ENCODE assay signal across 10 mouse cellular contexts in genomic region chr4:138723493-138724281, GRCm38 (mm10). TPM values are rescaled to one million over a fixed set of nuclear protein-coding genes. Genes with fewer than 3 reads are reported as not detected.
DNase-seq lines count a peak whose midpoint lies in the region; ATAC-seq and TF ChIP-seq lines count a peak whose summit lies in the region.
"Had no signal": no experiment of that assay in that cellular context is flagged by ENCODE, and none has a peak within 500 bp of the region (broad histone marks: within the 10 kb centered on the region; RNA-seq: fewer than 3 reads in every experiment).

No protein-coding gene starts in this region.

- H3K4me1 ChIP-seq in hindbrain, embryonic 13.5 days (replicated peaks), result peaks cover 25% of the 10 kb centered on the region
- peaks cover 46% of the 10 kb centered on the region for H3K4me1 ChIP-seq in hindbrain, embryonic 10.5 days (replicated peaks)
- peaks cover 28% of the 10 kb centered on the region for H3K4me1 ChIP-seq in heart, postnatal 0 days (ENCODE audit: control insufficient read depth, insufficient read depth)
- H3K4me1 ChIP-seq in midbrain, embryonic 16.5 days (ENCODE audit: control insufficient read depth, insufficient read depth, low read length), result peaks cover 18% of the 10 kb centered on the region

- no peak overlapping the region for H3K4me3 ChIP-seq in hindbrain, embryonic 13.5 days
- no peak overlapping the region for H3K4me3 ChIP-seq in hindbrain, embryonic 10.5 days
- H3K4me3 ChIP-seq in heart, postnatal 0 days (ENCODE audit: low read depth, low read length), result no peak overlapping the region
- H3K4me3 ChIP-seq in left cerebral cortex, adult 2 months, result no peak overlapping the region
- no peak overlapping the region for H3K4me3 ChIP-seq in midbrain, embryonic 16.5 days (ENCODE audit: low read depth, low read length)
- H3K4me3 ChIP-seq: midbrain, embryonic 12.5 days had no signal

- H3K4me2 ChIP-seq in hindbrain, embryonic 13.5 days, result peak overlapping the region; percentile 60; the same call in 1 of the 2 replicates
- H3K4me2 ChIP-seq in heart, postnatal 0 days (ENCODE audit: low read depth, low read length), result peak overlapping the region; percentile 2; the same call in 1 of the 2 replicates
- no peak overlapping the region for H3K4me2 ChIP-seq in midbrain, embryonic 16.5 days (ENCODE audit: low read length)

- H3K9me3 ChIP-seq in hindbrain, embryonic 13.5 days, result no peaks in the 10 kb centered on the region
- no peaks in the 10 kb centered on the region for H3K9me3 ChIP-seq in hindbrain, embryonic 10.5 days
- H3K9me3 ChIP-seq in heart, postnatal 0 days (replicated peaks; ENCODE audit: control insufficient read depth, low read length), result no peaks in the 10 kb centered on the region
- no peaks in the 10 kb centered on the region for H3K9me3 ChIP-seq in midbrain, embryonic 16.5 days (replicated peaks; ENCODE audit: control insufficient read depth, low read length, poor library complexity, severe bottlenecking)
- H3K9me3 ChIP-seq: midbrain, embryonic 12.5 days had no signal

- intact Hi-C loops in left cerebral cortex, adult 2 months (cut with DNase I), result loop anchor here (1.0 to 2.0 kb wide), 5 partner anchors 32 to 269 kb away; partner anchors contain the start of gene Camk2n1

- peak overlapping the region; percentile 44; the same call in 1 of the 2 replicates for H3K27ac ChIP-seq in hindbrain, embryonic 13.5 days
- no peak overlapping the region for H3K27ac ChIP-seq in hindbrain, embryonic 10.5 days
- H3K27ac ChIP-seq in heart, postnatal 0 days (ENCODE audit: low read depth), result 0 out of 2 replicates have a peak overlapping the region, but pooled peaks have one; percentile 57
- H3K27ac ChIP-seq in left cerebral cortex, adult 2 months, result peak overlapping the region; percentile 89
- H3K27ac ChIP-seq in midbrain, embryonic 16.5 days (ENCODE audit: low read length), result no peak overlapping the region
- H3K27ac ChIP-seq: midbrain, embryonic 12.5 days had no signal

- no peaks in the 10 kb centered on the region for H3K27me3 ChIP-seq in hindbrain, embryonic 13.5 days
- no peaks in the 10 kb centered on the region; the same call in 1 of the 2 replicates for H3K27me3 ChIP-seq in hindbrain, embryonic 10.5 days (ENCODE audit: insufficient read depth, poor library complexity, severe bottlenecking)
- H3K27me3 ChIP-seq in heart, postnatal 0 days (ENCODE audit: control insufficient read depth, insufficient read depth, low read length), result peaks cover 13% of the 10 kb centered on the region; the same call in 1 of the 2 replicates
- no peaks in the 10 kb centered on the region for H3K27me3 ChIP-seq in midbrain, embryonic 16.5 days (ENCODE audit: control insufficient read depth, insufficient read depth, low read depth, low read length)

- ATAC-seq in hindbrain, embryonic 13.5 days (ENCODE audit: low FRiP score), result no peak
- peak; percentile 56 for ATAC-seq in heart, postnatal 0 days (ENCODE audit: insufficient read depth, low read depth)
- ATAC-seq in midbrain, embryonic 16.5 days, result no peak

- H3K9ac ChIP-seq in hindbrain, embryonic 13.5 days, result no peak overlapping the region
- no peak overlapping the region for H3K9ac ChIP-seq in heart, postnatal 0 days (replicated peaks; ENCODE audit: low read depth, low read length)
- H3K9ac ChIP-seq in midbrain, embryonic 16.5 days (ENCODE audit: low read depth, low read length), result no peak overlapping the region

- WGBS in hindbrain, embryonic 13.5 days, result 64% methylated on average over 15 of the region's 15 CpGs
- WGBS in hindbrain, embryonic 10.5 days, result 69% methylated on average over 15 of the region's 15 CpGs
- WGBS in heart, postnatal 0 days, result 19% methylated on average over 15 of the region's 15 CpGs
- 75% methylated on average over 15 of the region's 15 CpGs for WGBS in midbrain, embryonic 16.5 days

- no peak for DNase-seq in hindbrain, embryonic 10.5 days (ENCODE audit: low spot score)
- DNase-seq in brain, adult 2 months (ENCODE audit: low read depth, low spot score), result peak; percentile 92
- DNase-seq in heart, postnatal 0 days (ENCODE audit: low spot score), result peak; percentile 41
- DNase-seq in left cerebral cortex, adult 2 months (ENCODE audit: extremely low spot score in 1 of 2, low spot score in 2 of 2), result peak; percentile 76 to 79
- DNase-seq in adrenal gland, adult (ENCODE audit: inconsistent age in 2 of 2, low spot score in 1 of 2), result no peak
- no peak for DNase-seq in ovary, postnatal 10 days (ENCODE audit: low spot score)

- TF ChIP-seq EP300 in heart, postnatal 0 days (IDR thresholded peaks at IDR 0.05; ENCODE audit: low read depth), result no peak

- H3K36me3 ChIP-seq in hindbrain, embryonic 13.5 days, result no peaks in the 10 kb centered on the region
- no peaks in the 10 kb centered on the region for H3K36me3 ChIP-seq in hindbrain, embryonic 10.5 days
- H3K36me3 ChIP-seq in heart, postnatal 0 days (replicated peaks; ENCODE audit: control insufficient read depth, insufficient read depth, low read length), result no peaks in the 10 kb centered on the region
- no peaks in the 10 kb centered on the region for H3K36me3 ChIP-seq in midbrain, embryonic 16.5 days (ENCODE audit: control insufficient read depth, insufficient read depth, low read length)
- H3K36me3 ChIP-seq: midbrain, embryonic 12.5 days had no signal

- no peak for TF ChIP-seq CTCF in heart, postnatal 0 days (IDR thresholded peaks at IDR 0.05; ENCODE audit: low read depth)
- no peak for TF ChIP-seq CTCF in left cerebral cortex, adult 2 months (IDR thresholded peaks at IDR 0.05)

RNA-seq across cellular contexts. Expression of gene Pla2g2c, which starts 0.9 kb away (rescaled TPM):
- 0.44 and 0.91 TPM in 2 replicates for polyA plus RNA-seq in hindbrain, embryonic 13.5 days (2015; fragmentation: Nextera tagmentation; extraction: Ambion mirVana)
- 0.89 and 0.95 TPM in 2 replicates for polyA plus RNA-seq in hindbrain, embryonic 10.5 days (2016; fragmentation: Nextera tagmentation; extraction: Ambion mirVana)
- 1.0 TPM in 1 of 2 replicates, not detected in the other for total RNA-seq in heart, postnatal 0 days (2014; rRNA removed; ENCODE audit: low replicate concordance)
- polyA plus RNA-seq in heart, postnatal 0 days (2015; fragmentation: Nextera tagmentation; extraction: Ambion mirVana), result 0.11 and 0.27 TPM in 2 replicates
- total RNA-seq in left cerebral cortex, adult 2 months (2021), result not detected
- polyA plus RNA-seq in midbrain, embryonic 16.5 days (2015; fragmentation: Nextera tagmentation; extraction: Ambion mirVana), result 0.25 and 0.30 TPM in 2 replicates
- total RNA-seq: hematopoietic stem cell, adult 5-6 weeks had no signal

RNA-seq across cellular contexts. Expression of gene Ubxn10, which starts 13.3 kb away (rescaled TPM):
- 3.8 and 4.1 TPM in 2 replicates for polyA plus RNA-seq in hindbrain, embryonic 13.5 days (2015; fragmentation: Nextera tagmentation; extraction: Ambion mirVana)
- polyA plus RNA-seq in hindbrain, embryonic 10.5 days (2016; fragmentation: Nextera tagmentation; extraction: Ambion mirVana), result 2.3 and 4.6 TPM in 2 replicates
- total RNA-seq in heart, postnatal 0 days (2014; rRNA removed; ENCODE audit: low replicate concordance), result 1.9 and 2.0 TPM in 2 replicates
- polyA plus RNA-seq in heart, postnatal 0 days (2015; fragmentation: Nextera tagmentation; extraction: Ambion mirVana), result 0.98 and 1.0 TPM in 2 replicates
- 1 to 10 TPM; 1.4 to 1.5 TPM for total RNA-seq in left cerebral cortex, adult 2 months (2021)
- 4.7 and 5.4 TPM in 2 replicates for polyA plus RNA-seq in midbrain, embryonic 16.5 days (2015; fragmentation: Nextera tagmentation; extraction: Ambion mirVana)
- total RNA-seq: hematopoietic stem cell, adult 5-6 weeks had no signal

RNA-seq across cellular contexts. Expression of gene Pla2g2f, which starts 33.7 kb away (rescaled TPM):
- polyA plus RNA-seq in hindbrain, embryonic 13.5 days (2015; fragmentation: Nextera tagmentation; extraction: Ambion mirVana), result 0.06 and 0.13 TPM in 2 replicates
- 0.84 and 1.2 TPM in 2 replicates for polyA plus RNA-seq in hindbrain, embryonic 10.5 days (2016; fragmentation: Nextera tagmentation; extraction: Ambion mirVana)
- total RNA-seq in heart, postnatal 0 days (2014; rRNA removed; ENCODE audit: low replicate concordance), result not detected in 2 replicates
- polyA plus RNA-seq in heart, postnatal 0 days (2015; fragmentation: Nextera tagmentation; extraction: Ambion mirVana), result not detected in 2 replicates
- total RNA-seq in left cerebral cortex, adult 2 months (2021), result not detected
- polyA plus RNA-seq in midbrain, embryonic 16.5 days (2015; fragmentation: Nextera tagmentation; extraction: Ambion mirVana), result 0.11 TPM in 1 of 2 replicates, not detected in the other
- total RNA-seq: hematopoietic stem cell, adult 5-6 weeks had no signal

RNA-seq across cellular contexts. Expression of gene Pla2g2d, which starts 51.8 kb away (rescaled TPM):
- polyA plus RNA-seq in hindbrain, embryonic 13.5 days (2015; fragmentation: Nextera tagmentation; extraction: Ambion mirVana), result 0.90 and 1.8 TPM in 2 replicates
- polyA plus RNA-seq in hindbrain, embryonic 10.5 days (2016; fragmentation: Nextera tagmentation; extraction: Ambion mirVana), result 1.0 and 1.4 TPM in 2 replicates
- not detected in 2 replicates for total RNA-seq in heart, postnatal 0 days (2014; rRNA removed; ENCODE audit: low replicate concordance)
- polyA plus RNA-seq in heart, postnatal 0 days (2015; fragmentation: Nextera tagmentation; extraction: Ambion mirVana), result not detected in 2 replicates
- under 1 TPM; 0.42 to 0.97 TPM for total RNA-seq in left cerebral cortex, adult 2 months (2021)
- polyA plus RNA-seq in midbrain, embryonic 16.5 days (2015; fragmentation: Nextera tagmentation; extraction: Ambion mirVana), result 0.20 TPM in 1 of 2 replicates, not detected in the other
- total RNA-seq: hematopoietic stem cell, adult 5-6 weeks had no signal

Comparison
In these comparisons a context has a peak if more than half of its experiments do, and no peak if none do; other contexts are left out.
1. H3K27ac ChIP-seq: peak in hindbrain, embryonic 13.5 days (single experiment), heart, postnatal 0 days (single experiment) and left cerebral cortex, adult 2 months (single experiment); none in hindbrain, embryonic 10.5 days (single experiment) and midbrain, embryonic 16.5 days (single experiment).
2. DNase-seq: peak in brain, adult 2 months (single experiment), heart, postnatal 0 days (single experiment) and left cerebral cortex, adult 2 months (2 of 2); none in hindbrain, embryonic 10.5 days (single experiment), adrenal gland, adult (0 of 2) and ovary, postnatal 10 days (single experiment).